Mouse (Mus musculus) urinary bladder, postnatal 4 days (tissue): ENCODE measurements around the gene Eid3.
A peak's percentile ranks its signal among the peaks of the same experiment; 100 is the strongest.

Source experiments
- DNase-seq, 2 experiments: peaks; one replicate each; pipeline ENCODE4 v3.0.0; 2021 to 2022; ENCODE audit warnings: low spot score in 2 of 2

Gene Eid3

DNA sequence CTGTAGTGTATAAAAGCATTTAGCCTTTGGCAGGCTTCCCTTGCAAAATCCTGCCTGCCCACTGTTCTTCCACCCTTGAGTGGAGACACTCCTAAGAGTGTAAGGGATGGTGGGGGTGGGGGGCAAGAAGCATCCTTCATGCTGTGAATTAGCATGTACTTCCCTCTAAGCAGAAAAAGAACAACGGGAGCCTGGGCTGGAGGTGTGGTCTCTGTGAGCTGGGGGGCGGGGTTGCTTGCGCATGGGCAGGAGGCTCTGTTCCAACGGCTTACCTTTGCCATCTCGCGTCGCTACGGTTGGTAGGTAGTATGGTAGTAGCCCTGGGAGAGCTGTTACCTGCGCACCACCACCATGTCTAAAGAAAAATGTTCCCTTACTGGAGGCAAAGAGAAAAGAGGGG, at the start of gene Eid3:
Gene Eid3 (plus strand): TSS at position 271 of the 400 bp plus-strand sequence.
- DNase-seq, result no peak

DNA sequence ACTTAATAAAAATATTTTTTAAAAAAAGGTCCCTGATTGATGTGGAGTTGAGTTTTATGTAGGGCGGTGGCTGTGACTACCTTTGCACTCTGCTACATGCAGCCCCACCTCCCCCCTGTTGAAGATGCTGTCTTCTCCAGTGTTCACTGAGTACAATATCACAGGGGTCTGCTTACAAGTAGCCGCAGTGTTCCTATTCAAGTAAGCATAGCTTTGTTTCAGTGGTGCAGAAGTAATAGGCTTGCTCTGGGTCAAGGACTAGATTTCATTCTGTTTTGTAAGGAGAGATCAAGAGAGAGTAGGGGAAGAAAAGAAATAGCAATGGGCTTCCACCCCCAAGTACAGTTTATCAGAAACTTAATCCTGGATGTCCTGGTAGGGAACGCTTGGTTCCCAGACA, 48.9 kb upstream of the Eid3 start:
- DNase-seq, result no peak

DNA sequence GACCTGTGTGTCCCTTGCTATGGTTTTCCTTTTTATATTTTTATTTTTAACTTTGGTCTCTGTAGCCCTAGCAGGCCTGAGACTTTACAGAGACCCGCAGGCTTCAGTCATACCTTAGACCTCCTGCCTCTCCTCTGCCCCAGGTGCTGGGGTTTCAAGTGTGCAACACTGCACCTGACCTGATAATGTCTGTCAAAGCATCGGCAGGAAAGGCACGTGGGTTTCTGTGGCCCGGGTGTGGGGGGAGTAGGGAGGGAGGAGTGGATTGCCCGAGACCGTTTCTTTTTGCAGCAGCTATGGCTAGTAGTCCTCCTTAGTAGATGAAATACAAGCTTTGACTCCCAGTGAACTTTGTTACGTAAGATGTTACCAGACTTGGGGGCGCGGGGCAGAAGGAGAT, 48.5 kb upstream of the Eid3 start:
- DNase-seq, result no peak

DNA sequence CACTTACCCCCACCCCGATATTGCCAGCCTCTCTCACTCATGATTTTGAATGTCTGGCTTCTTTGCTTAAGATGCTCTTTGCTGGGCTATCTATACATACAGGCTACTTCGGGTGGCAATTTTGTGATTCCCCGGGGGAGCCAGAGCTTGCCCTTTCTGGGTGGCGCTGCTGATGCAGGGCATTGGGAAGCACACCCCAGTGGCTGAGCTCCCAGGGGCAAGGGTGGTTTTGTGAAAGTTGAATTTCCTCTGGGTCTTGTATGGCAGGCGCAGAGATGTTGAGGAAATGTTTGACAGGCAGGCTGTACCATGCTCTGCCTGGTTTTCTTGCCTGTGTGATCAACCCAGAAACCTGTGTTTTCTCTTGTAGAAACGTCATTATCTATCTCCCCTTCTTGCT, 47.8 kb upstream of the Eid3 start:
- no peak for DNase-seq

DNA sequence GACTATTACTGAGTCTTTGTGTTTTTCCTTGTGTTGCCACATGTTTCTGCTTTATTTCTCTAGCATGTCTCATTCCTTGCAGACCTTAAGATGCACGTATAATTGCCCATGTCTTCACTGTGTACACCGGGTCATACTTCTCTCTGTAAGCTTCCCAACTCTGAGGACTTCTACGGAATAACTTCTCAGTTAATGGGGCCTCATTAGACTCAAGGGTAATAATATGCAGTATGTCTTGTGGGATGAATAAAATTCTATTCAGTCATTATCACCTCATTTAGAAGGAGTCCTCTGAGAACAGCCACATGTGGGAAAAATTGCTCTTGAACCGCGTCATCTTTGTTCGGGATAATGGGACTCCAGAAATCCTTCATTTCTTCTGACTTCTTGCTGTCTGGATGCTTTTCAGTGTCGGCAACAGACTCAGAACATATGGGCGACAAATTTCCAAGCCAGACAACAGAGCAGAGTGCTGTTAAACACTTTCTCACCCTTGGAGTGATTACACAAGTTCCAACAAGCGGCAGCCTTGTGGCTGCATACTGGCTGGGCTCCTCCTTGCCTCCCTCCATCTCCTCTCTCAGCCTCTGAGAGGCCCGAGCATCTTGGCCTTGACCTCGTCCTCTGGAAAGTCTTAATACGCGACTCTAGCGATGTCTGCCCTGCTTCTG, 43.2 kb upstream of the Eid3 start:
- DNase-seq, result no peak

DNA sequence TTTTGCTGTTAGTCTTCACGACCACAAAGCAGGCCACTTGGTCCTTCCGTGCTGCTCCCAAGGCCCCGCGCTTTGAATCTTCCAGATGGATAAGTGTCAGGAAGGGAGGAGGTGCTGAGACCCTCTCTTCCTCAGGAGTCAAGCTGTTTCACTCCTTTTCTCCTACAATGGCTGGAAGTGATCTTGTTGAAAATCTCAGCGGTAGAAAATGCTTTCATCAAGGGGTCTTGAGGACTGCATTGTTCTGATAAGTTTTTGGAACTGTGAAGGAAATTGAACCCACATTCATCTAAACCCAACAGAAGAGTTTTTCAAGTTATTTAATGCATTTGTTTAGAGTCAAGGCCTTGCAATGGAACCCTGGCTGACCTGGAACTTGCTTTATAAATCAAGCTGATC, 42.6 kb upstream of the Eid3 start:
- no peak for DNase-seq

DNA sequence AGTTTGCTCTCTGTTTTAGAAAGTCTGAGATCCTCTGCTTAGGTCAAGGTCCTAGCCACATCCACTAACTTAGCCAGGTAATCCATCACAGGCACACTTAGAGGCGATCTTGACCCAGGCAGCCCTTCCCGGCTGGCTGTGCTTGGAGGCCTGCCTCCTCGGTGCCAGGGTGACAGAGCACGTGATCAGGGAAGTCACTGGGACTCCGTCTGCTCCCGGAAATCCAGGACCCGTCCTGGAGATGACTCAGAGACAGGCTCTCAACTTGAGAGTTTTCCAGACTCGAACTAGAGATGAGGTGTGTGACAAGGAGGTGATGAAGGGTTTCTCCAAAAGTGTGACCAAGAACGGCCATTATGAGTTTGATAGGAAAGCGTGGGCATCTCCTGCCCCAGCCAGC, 41.9 kb upstream of the Eid3 start:
- DNase-seq, result no peak

DNA sequence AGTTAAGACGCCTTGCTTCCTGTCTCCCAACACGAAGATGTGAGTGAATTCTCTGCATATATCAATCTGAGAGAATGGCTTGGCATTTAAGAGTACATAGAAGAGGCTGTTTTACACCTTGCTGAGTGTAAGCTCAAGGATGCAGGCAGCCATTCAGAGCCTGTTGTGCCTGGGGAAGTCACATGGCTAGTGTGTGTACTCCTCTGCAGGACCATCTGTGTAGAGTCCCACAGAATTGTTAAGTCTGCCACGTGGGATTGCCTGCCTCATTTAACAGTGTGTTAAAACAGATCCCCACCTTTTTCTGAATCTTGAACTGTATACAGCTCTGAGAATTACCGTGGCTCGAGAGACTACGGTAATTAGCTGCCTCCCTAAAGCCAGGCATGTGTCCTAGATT, 39.9 kb upstream of the Eid3 start:
- no peak for DNase-seq

DNA sequence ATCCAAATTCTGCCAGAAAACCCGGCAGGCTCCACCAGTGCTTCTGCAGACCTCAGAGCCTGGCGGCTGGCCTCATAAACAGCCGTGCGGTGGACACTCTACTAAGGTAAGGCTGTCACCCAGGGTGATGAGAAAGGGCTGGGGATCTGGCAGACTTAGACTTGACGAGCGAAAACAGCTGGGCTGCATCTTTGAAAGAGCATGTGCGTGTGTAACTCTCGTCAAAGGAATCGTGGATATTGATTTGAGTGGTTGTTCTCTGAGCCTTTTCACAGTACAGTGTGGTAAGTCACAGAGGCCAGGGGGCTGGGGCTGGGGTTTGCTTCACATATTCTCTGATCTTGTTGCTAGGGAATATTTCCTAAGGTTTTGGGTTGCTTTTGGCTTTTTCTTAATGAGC, 32.5 kb upstream of the Eid3 start, which contains the start of gene Txnrd1:
Gene Txnrd1 (plus strand): TSS at position 26 of the 400 bp plus-strand sequence.
- DNase-seq, result no peak

DNA sequence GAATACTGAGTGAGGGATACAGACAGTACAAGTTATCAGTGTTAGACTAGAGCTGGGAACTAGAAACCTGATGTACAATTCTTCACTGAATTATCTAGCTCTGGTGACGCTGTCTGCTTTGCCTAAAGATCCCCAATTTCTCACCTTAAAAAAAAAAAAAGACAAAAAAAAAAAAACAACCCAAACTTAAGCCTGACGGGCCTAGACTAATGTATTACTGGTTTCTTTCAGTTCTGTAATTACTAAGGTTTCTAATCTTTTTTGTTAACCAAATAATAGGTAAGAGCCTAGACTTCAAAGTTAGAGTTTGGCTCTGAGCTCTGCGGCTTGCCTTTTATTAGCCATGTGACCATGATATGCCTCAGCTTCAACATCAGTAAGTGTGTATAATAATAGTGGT, 30.5 kb upstream of the Eid3 start:
- DNase-seq, result no peak

DNA sequence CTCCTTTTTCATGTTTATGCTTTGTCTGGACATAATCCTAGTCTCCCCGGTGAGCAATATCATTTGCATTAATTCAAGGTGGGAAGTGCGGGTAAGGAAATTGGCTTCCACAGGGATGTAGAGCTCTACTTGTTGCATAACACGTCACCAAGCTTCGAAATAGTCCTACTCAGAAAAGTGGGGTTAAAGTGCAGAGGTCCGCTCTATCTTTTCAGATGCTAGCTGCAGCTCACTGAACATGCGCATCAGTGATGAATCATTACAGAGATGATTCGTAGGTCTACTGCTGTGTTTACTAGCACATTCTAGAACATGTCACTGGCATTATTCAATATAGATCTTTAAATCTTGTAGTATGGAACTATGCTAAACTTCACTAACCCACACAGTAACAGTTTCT, 28.0 kb upstream of the Eid3 start:
- DNase-seq, result no peak

DNA sequence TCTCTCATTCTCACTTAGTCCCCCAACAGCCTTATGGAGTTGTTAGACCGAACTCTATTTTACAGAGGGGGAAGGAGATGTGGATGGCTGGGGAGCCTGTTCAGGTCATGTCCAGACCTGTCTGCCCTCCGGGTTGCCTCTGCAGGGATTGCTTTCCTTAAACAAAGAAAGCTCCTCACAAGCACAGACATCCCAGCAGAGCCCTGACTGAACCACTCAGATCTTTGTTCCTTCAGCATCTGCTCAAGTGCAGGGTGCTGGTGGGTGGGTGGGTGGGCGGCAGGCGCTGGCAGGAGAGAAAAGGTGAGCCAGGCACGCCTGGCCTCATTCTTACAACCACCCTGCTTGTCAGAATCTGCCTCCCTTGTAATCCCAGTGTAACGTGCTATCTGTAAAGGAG, 22.3 kb upstream of the Eid3 start:
- no peak for DNase-seq

DNA sequence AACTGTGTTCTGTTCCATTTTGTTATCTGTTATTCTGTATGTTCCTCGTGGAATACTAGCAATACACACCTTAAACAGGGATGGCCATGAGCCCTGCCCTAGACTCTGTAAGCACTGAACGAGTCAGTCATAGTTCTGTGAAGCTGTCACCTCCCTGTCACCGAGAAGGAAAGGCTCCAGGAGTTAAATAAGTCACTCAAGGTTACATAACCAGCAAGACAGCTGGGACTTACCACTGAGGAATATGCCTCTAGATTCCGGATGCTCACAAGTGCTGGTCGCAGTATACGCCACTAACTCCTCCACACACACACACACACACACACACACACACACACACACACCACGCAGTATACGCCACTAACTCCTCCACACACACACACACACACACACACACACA, 21.7 kb upstream of the Eid3 start:
- DNase-seq, result no peak

DNA sequence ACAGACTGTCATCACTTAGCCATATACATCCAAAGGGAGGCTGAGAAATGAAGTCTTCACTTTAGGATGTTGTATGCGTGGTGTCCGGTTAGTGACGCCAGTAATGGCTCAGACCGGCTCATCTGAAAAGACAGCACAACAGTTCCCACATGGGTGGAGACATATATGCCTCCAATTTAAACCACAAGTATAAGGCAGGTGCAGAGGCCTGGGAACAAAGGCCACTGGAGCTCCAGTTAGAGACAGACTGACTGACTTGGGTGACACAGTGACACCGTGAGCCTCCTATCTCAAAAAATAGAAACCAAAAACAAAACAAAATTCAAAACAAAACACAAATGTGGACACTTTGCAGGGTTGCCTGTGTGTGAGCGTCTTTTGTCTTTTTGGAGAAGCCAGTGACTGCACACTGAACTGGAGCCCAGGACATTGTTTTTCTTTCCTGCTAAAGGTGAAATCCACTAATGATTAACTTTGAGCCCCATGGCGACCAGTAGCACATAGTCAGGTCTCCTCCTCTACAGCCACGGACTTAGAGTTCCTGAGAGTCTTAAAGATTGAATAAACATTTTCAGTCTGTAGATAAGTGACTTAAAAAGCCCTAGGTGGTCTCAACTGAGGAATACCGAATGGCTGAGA, 18.5 kb upstream of the Eid3 start:
- no peak for DNase-seq

DNA sequence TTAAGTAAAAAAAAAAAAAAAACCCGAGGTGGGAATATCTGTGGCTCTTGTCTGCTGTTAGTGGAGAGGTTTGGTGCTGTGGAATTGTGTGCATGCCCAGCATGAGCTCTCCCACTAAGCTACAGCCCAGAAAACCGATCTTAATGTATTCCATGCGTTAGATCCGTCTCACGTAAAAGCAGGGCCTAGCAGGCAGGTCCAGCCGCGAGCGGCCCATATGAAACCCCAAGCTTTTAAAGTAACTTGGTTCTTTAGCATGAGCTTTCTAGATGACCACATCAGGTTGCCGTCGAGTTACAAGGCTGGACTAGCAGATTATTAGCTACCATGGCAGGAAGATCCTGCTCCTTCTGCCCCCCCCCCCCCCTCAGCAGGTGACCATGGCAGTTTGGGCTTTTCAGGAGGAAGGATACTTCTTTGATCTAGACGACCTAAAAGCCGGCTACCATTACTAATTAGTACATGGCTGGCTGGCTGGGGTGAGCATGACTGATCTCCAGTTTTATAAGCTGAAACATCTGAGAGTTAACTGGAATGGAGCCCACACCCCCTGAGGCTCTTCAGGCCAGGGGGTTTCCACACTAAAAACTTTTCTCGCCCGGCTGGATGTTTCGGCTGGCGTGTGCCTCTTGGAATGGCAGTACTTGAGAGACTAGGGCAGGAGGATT, 16.6 kb upstream of the Eid3 start:
- no peak for DNase-seq

DNA sequence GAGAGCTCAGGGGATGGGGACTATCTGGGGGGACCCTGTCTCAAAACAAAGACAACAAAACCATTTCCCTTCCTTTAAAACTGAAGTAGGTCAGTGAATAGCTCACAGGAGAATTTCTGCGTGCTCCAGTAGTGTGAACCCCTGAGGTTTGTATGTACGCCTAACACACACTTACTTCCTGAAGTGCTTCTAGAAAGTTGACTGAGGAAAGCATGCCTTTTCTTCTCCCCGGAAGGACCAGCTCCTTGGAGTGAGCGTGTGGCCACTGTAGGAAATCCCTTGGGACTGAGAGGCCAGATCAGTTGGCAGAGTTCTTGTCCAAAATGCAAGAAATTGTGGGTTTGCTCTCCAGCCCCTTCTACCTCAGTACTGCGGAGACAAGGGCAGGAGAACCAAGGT, 16.1 kb upstream of the Eid3 start:
- no peak for DNase-seq

DNA sequence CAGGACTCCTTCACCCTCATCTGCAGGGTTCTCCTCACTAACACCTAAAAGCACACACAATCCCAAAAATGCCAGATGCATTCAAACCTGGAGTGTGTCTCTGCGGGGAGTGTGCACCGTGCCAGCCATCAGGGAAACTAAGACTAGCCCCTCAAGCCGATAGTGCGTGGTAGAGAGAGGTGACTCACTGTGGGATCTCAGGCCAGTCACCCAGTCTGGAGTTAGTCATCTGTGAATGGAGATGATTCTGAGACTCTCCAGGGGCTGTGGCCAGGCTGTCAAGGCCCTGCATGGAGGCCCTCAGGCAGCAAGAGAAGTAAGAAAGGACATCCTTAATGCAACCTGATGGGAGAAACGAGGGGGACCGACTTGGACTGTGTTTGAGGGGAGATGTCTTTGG, 14.7 kb upstream of the Eid3 start:
- no peak for DNase-seq

DNA sequence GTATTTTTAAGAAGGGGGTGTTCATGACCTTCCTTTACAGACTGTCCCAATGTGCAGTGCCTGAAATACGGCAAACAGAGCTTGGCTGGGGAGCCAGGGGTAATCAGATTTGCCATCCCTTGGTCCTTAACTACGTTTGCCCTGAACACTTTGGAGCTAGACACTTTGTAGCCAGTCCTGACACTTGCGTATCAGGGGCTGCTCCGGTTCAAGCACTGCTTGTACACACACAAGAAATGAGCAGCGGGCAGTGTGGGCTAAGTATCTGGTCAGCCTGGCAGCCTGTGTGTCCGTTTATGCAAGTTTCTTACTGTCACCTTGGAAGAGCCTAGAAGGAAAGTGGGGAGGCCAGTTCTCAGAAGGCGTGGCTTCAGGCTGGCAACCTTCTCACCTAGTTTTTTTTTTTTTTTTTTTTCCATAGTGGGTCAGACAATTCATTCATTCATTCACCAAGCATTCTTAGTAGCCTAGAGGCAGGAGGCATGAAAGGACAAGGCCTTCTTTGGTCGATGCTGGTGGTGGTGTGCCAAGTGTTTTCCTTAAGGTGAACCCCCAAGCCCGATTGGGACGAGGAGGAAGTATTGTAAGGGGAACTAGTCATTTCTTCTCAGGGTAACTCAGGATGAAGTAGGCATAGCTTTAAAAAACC, 8.3 kb upstream of the Eid3 start:
- DNase-seq, result no peak

DNA sequence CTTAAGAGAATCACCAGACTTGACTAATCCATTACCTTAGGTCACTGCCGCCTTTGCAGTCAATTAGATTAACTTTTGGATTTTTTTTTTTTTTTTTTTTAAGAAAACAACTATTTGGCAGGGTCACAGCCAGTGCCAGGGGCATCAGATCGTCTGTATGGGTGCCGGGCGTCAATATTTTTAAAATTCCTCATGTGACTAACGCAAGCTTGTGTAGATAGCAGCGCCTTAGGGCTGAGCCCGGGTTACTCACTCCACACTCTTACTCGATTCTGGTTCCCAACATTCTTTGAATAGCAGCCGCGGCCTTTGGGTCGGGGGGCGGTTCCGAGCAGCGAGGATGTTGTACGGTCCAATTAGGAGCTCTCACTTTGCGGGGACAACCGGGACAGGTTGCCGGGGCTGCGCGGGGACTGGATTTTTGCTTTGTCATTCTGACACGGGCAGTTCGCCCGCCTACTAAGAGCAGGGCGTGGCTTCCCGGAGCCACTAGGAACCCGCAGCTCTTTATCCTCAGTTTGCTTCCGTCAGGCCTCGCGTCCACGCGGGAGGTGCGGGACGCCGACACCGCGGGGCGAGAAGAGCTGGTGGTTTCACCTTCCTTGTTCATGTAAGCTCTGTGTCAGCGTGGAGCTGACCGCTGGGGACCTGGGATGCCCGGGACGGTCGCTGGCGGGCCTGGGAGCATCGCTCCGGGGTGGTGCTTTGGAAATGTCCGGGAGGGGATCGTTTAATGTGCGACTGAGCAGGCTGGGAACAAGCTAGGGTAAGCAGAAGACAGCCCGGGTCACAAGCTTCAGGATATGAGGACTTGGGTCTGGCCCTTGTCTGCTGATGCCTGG, 7.5 kb upstream of the Eid3 start:
- DNase-seq, result peak; percentile 87

DNA sequence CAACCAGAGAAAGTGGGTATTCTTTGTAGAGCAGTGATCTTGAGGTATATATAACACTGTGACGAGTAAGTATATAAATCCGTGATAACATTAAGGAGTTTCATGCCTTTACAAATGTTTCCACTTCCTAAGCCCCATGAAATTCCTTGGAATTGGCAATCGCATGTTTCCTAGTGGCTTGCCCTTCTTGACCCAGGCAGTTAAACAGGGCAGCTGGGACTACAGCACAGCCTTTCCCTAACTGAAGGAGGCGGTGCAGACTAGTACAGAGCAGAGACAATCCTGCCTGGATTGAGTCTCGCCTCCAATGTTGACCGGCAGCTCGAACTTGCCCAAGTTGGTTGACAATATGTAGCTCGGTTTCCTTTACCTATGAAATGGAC, 6.9 kb upstream of the Eid3 start:
- no peak for DNase-seq

DNA sequence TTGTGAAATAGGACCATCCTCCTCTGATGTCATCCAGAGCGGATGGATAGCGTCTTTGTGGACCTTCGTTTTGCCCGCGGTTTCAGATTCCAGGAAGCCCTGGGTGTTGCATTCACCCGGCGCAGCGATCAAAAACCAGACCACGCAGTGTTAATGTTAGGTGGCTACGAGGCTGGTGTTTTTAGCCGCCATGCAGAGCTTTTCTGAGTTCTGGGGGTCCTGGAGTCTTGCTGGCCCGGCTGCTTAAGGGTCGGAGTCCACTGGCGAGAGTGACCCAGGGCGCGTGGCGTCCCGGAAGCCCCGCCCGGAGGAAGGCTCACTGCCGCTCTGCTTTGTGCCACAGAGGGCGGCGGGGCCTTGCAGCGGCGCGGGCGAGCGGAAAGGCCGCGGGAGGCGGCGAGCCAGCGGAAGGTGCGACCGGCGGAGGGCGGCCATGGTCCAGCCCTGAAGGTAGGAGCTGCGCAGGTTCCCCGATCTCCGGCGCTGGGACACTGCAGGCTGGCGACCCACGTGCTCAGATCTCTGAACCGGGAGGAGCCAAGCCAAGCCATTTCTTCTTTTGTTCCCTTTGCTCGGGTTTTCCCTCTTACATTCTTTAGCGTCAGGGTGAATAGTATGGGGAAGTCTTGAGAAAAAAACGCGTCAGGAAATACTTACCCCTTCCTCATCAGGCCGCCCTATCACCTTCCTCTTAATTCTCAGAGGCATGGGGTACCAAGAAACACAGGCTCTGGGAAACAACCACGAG, 6.1 kb upstream of the Eid3 start:
- DNase-seq, result peak; percentile 61 to 69
